Mouse (Mus musculus) thymus, adult 2 months (tissue): ENCODE measurements around the gene Sptan1.
"Not testable (repeated sequence)": the region's sequence is repeated elsewhere in the genome, so short reads cannot be mapped to it uniquely, and the experiment has no call there.

Experiments
- CTCF ChIP-seq: fragments of 200-500 bp; IDR thresholded peaks from 2 replicates; pipeline ENCODE4 v1.5.1; 2012; ENCODE audit warnings: mild to moderate bottlenecking, control low read depth, low read length, moderate library complexity, borderline replicate concordance; ENCODE audit not compliant: control insufficient read depth, poor library complexity, insufficient read depth; ENCODE audit errors: extremely low read depth
- POLR2A ChIP-seq: fragments of 200-500 bp; IDR thresholded peaks from 2 replicates; pipeline ENCODE4 v1.6.1; 2012; ENCODE audit warnings: mild to moderate bottlenecking, low read length, control low read depth, moderate library complexity; ENCODE audit not compliant: control insufficient read depth, poor library complexity, insufficient read depth; ENCODE audit errors: extremely low read depth

GRCm38 (mm10) chr2:30055310-30055709 is 90.0 kb downstream of the Sptan1 start:
- not testable (repeated sequence) for TF ChIP-seq POLR2A, CTCF
